Mouse (Mus musculus) E14TG2a.4 (cell line): ENCODE measurements at regions not wholly inside any gene's neighbourhood (a gene's known extent, or its start where the extent isn't known, plus 50 kb on each side); places are given as distances from the start of the nearest gene placed in this dataset.

Source experiments
- H3K27me3 ChIP-seq: 2 replicates; pipeline ENCODE4 v1.6.1; 2014; ENCODE audit warnings: low read length, control low read depth; ENCODE audit not compliant: insufficient read depth
- H3K36me3 ChIP-seq: 2 replicates; pipeline ENCODE4 v1.6.1; 2014; ENCODE audit warnings: low read length, control low read depth; ENCODE audit not compliant: insufficient read depth
- H3K4me1 ChIP-seq: replicated peaks from 2 replicates; pipeline ENCODE4 v1.6.1; 2014; ENCODE audit warnings: low read depth, low read length, control low read depth
- H3K4me3 ChIP-seq: replicated peaks from 2 replicates; pipeline ENCODE4 v1.5.1; 2014; ENCODE audit warnings: mild to moderate bottlenecking, low read length
- H3K9me3 ChIP-seq: 2 replicates; pipeline ENCODE4 v1.6.1; 2014; ENCODE audit warnings: low read length, control low read depth
- CTCF ChIP-seq: conservative IDR thresholded peaks from 2 replicates; pipeline ENCODE4 v1.5.1; 2014; ENCODE audit warnings: low read length
- NANOG ChIP-seq: IDR thresholded peaks from 2 replicates; pipeline ENCODE4 v1.6.1; 2014; ENCODE audit warnings: borderline replicate concordance, low read length, mixed read lengths
- POU5F1 ChIP-seq: IDR thresholded peaks from 2 replicates; pipeline ENCODE4 v1.6.1; 2014; ENCODE audit warnings: low read length, borderline replicate concordance

- Histone ChIP-seq H3K27me3 (peaks cover 39% of the 10 kb centered on the region), H3K9me3 (no peaks in the 10 kb centered on the region), H3K36me3 (no peaks in the 10 kb centered on the region), H3K4me1 (peaks cover 16% of the 10 kb centered on the region; the same call in 1 of the 2 replicates), H3K4me3 (no peak overlapping the region)
- TF ChIP-seq POU5F1, result no peak
- TF ChIP-seq NANOG, result no peak
- TF ChIP-seq CTCF, result no peak
These were observed 160.2 kb downstream of the Tex29 start for GRCm38 (mm10) chr8:12000459-12000789.

- Histone ChIP-seq H3K9me3 (no peaks in the 10 kb centered on the region), H3K4me1 (peaks cover 16% of the 10 kb centered on the region; the same call in 1 of the 2 replicates), H3K4me3 (no peak overlapping the region), H3K36me3 (no peaks in the 10 kb centered on the region), H3K27me3 (peaks cover 22% of the 10 kb centered on the region)
- TF ChIP-seq POU5F1 (no peak), NANOG (no peak), CTCF (no peak)
These were observed 164.0 kb downstream of the Tex29 start for GRCm38 (mm10) chr8:12004241-12004640.

- TF ChIP-seq NANOG, result no peak
- no peak for TF ChIP-seq POU5F1
- no peak for TF ChIP-seq CTCF
- Histone ChIP-seq H3K27me3 (peaks cover 6% of the 10 kb centered on the region; the same call in 1 of the 2 replicates), H3K4me3 (no peak overlapping the region), H3K9me3 (peaks cover 17% of the 10 kb centered on the region), H3K4me1 (no peaks in the 10 kb centered on the region), H3K36me3 (no peaks in the 10 kb centered on the region)
These were observed 172.5 kb downstream of the Tex29 start for GRCm38 (mm10) chr8:12012769-12013168.

GRCm38 (mm10) chr8:12017750-12018149 lies 177.5 kb downstream of the Tex29 start:
- Histone ChIP-seq H3K4me1 (no peaks in the 10 kb centered on the region), H3K27me3 (no peaks in the 10 kb centered on the region), H3K4me3 (no peak overlapping the region), H3K36me3 (no peaks in the 10 kb centered on the region), H3K9me3 (peaks cover 55% of the 10 kb centered on the region)
- TF ChIP-seq POU5F1 (no peak), NANOG (no peak)

GRCm38 (mm10) chr8:12019272-12019671 lies 179.0 kb downstream of the Tex29 start:
- Histone ChIP-seq H3K9me3 (peaks cover 69% of the 10 kb centered on the region), H3K4me3 (0 out of 2 replicates have a peak overlapping the region, but pooled peaks have one; percentile 27), H3K27me3 (no peaks in the 10 kb centered on the region), H3K36me3 (no peaks in the 10 kb centered on the region), H3K4me1 (peaks cover 10% of the 10 kb centered on the region; the same call in 1 of the 2 replicates)
- TF ChIP-seq POU5F1, result no peak
- TF ChIP-seq CTCF, result no peak
- no peak for TF ChIP-seq NANOG

- peaks cover 61% of the 10 kb centered on the region for H3K9me3 ChIP-seq
- TF ChIP-seq NANOG (no peak; the same call in 1 of the 2 replicates), CTCF (no peak)
These were observed 183.6 kb downstream of the Tex29 start for GRCm38 (mm10) chr8:12023669-12024390.

GRCm38 (mm10) chr8:12030363-12031116 lies 190.3 kb downstream of the Tex29 start:
- TF ChIP-seq POU5F1 (no peak), CTCF (no peak), NANOG (no peak)
- Histone ChIP-seq H3K36me3 (no peaks in the 10 kb centered on the region), H3K4me1 (no peaks in the 10 kb centered on the region), H3K27me3 (no peaks in the 10 kb centered on the region), H3K9me3 (peaks cover 6% of the 10 kb centered on the region), H3K4me3 (no peak overlapping the region)

More at GRCm38 (mm10) chr8:12023669-12024390, 183.6 kb downstream of the Tex29 start:
- no peaks in the 10 kb centered on the region for H3K36me3 ChIP-seq
- no peaks in the 10 kb centered on the region for H3K27me3 ChIP-seq
- H3K4me1 ChIP-seq, result peaks cover 10% of the 10 kb centered on the region; the same call in 1 of the 2 replicates
- no peak overlapping the region for H3K4me3 ChIP-seq

GRCm38 (mm10) chr8:12031796-12032195 lies 191.5 kb downstream of the Tex29 start:
- H3K9me3 ChIP-seq, result 0 out of 2 replicates have a peak, but pooled peaks cover 5% of the 10 kb centered on the region
- no peaks in the 10 kb centered on the region for H3K36me3 ChIP-seq
- no peak overlapping the region for H3K4me3 ChIP-seq
- no peak for TF ChIP-seq CTCF
- TF ChIP-seq NANOG, result no peak
- no peak for TF ChIP-seq POU5F1
- peaks cover 7% of the 10 kb centered on the region for H3K4me1 ChIP-seq
- H3K27me3 ChIP-seq, result no peaks in the 10 kb centered on the region
